Mouse (Mus musculus): ENCODE results near the gene Zswim1. TPM values are rescaled to one million over a fixed set of nuclear protein-coding genes. Genes with fewer than 3 reads are reported as not detected.

The Zswim1 gene
- polyA plus RNA-seq, 1 experiment: 11.8 TPM

GRCm38 (mm10) chr2:164786388-164786885, 36.0 kb upstream of the Zswim1 start:
- no peak for DNase-seq
- 13% methylated on average over 15 of the region's 15 CpGs for WGBS

GRCm38 (mm10) chr2:164787032-164787431, 35.5 kb upstream of the Zswim1 start:
- TF ChIP-seq POLR2A (IDR thresholded peaks at IDR 0.05; ENCODE audit: low read depth, low read length): no peak
- no peak for TF ChIP-seq CTCF (conservative IDR thresholded peaks at IDR 0.05; ENCODE audit: insufficient read depth, insufficient read length, low read depth, low read length)
- H3K27ac ChIP-seq (ENCODE audit: insufficient read depth, low read depth, low read length): 0 out of 2 replicates have a peak overlapping the region, but pooled peaks have one; percentile 73
- 0 out of 2 replicates have a peak, but pooled peaks cover 1% of the 10 kb centered on the region for H3K36me3 ChIP-seq (ENCODE audit: control insufficient read depth, insufficient read depth, low read length)
- no peak for DNase-seq
- H3K27me3 ChIP-seq (replicated peaks; ENCODE audit: control insufficient read depth, insufficient read depth, low read length): no peaks in the 10 kb centered on the region
- WGBS: 71% methylated on average over 3 of the region's 3 CpGs
- H3K4me3 ChIP-seq (ENCODE audit: insufficient read depth, low read depth, low read length): peak overlapping the region; percentile 64
- peaks cover 7% of the 10 kb centered on the region; the same call in 1 of the 2 replicates for H3K4me1 ChIP-seq (ENCODE audit: control insufficient read depth, insufficient read depth, low read length)

More at GRCm38 (mm10) chr2:164786388-164786885, 36.0 kb upstream of the Zswim1 start:
- H3K27me3 ChIP-seq (replicated peaks; ENCODE audit: control insufficient read depth, insufficient read depth, low read length): no peaks in the 10 kb centered on the region
- peaks cover 7% of the 10 kb centered on the region; the same call in 1 of the 2 replicates for H3K4me1 ChIP-seq (ENCODE audit: control insufficient read depth, insufficient read depth, low read length)
- no peak for TF ChIP-seq CTCF (conservative IDR thresholded peaks at IDR 0.05; ENCODE audit: insufficient read depth, insufficient read length, low read depth, low read length)
- TF ChIP-seq POLR2A (IDR thresholded peaks at IDR 0.05; ENCODE audit: low read depth, low read length): no peak
- no peaks in the 10 kb centered on the region for H3K36me3 ChIP-seq (ENCODE audit: control insufficient read depth, insufficient read depth, low read length)
- H3K27ac ChIP-seq (ENCODE audit: insufficient read depth, low read depth, low read length): peak overlapping the region; percentile 73
- H3K4me3 ChIP-seq (ENCODE audit: insufficient read depth, low read depth, low read length): peak overlapping the region; percentile 64

- H3K27me3 ChIP-seq (replicated peaks; ENCODE audit: control insufficient read depth, insufficient read depth, low read length): no peaks in the 10 kb centered on the region
- DNase-seq: no peak
- H3K4me1 ChIP-seq (ENCODE audit: control insufficient read depth, insufficient read depth, low read length): peaks cover 7% of the 10 kb centered on the region; the same call in 1 of the 2 replicates
- no peak overlapping the region for H3K27ac ChIP-seq (ENCODE audit: insufficient read depth, low read depth, low read length)
- no peak for TF ChIP-seq POLR2A (IDR thresholded peaks at IDR 0.05; ENCODE audit: low read depth, low read length)
- 0 out of 2 replicates have a peak, but pooled peaks cover 2% of the 10 kb centered on the region for H3K36me3 ChIP-seq (ENCODE audit: control insufficient read depth, insufficient read depth, low read length)
- H3K4me3 ChIP-seq (ENCODE audit: insufficient read depth, low read depth, low read length): no peak overlapping the region
- WGBS: 54% methylated on average over 10 of the region's 10 CpGs
Observed at GRCm38 (mm10) chr2:164787779-164788178, 34.7 kb upstream of the Zswim1 start.

GRCm38 (mm10) chr2:164788411-164788810, 34.1 kb upstream of the Zswim1 start:
- H3K27me3 ChIP-seq (replicated peaks; ENCODE audit: control insufficient read depth, insufficient read depth, low read length): no peaks in the 10 kb centered on the region
- WGBS: 81% methylated on average over 4 of the region's 4 CpGs
- H3K27ac ChIP-seq (ENCODE audit: insufficient read depth, low read depth, low read length): no peak overlapping the region
- 0 out of 2 replicates have a peak, but pooled peaks cover 2% of the 10 kb centered on the region for H3K36me3 ChIP-seq (ENCODE audit: control insufficient read depth, insufficient read depth, low read length)
- H3K4me3 ChIP-seq (ENCODE audit: insufficient read depth, low read depth, low read length): no peak overlapping the region
- DNase-seq: no peak
- peaks cover 7% of the 10 kb centered on the region; the same call in 1 of the 2 replicates for H3K4me1 ChIP-seq (ENCODE audit: control insufficient read depth, insufficient read depth, low read length)
- TF ChIP-seq POLR2A (IDR thresholded peaks at IDR 0.05; ENCODE audit: low read depth, low read length) (no peak), CTCF (conservative IDR thresholded peaks at IDR 0.05; ENCODE audit: insufficient read depth, insufficient read length, low read depth, low read length) (no peak)

- Histone ChIP-seq H3K4me3 (ENCODE audit: insufficient read depth, low read depth, low read length) (no peak overlapping the region), H3K27me3 (replicated peaks; ENCODE audit: control insufficient read depth, insufficient read depth, low read length) (no peaks in the 10 kb centered on the region), H3K36me3 (ENCODE audit: control insufficient read depth, insufficient read depth, low read length) (0 out of 2 replicates have a peak, but pooled peaks cover 2% of the 10 kb centered on the region), H3K4me1 (ENCODE audit: control insufficient read depth, insufficient read depth, low read length) (no peaks in the 10 kb centered on the region), H3K27ac (ENCODE audit: insufficient read depth, low read depth, low read length) (no peak overlapping the region)
- DNase-seq: peak; percentile 61
- no peak for TF ChIP-seq CTCF (conservative IDR thresholded peaks at IDR 0.05; ENCODE audit: insufficient read depth, insufficient read length, low read depth, low read length)
- no peak for TF ChIP-seq POLR2A (IDR thresholded peaks at IDR 0.05; ENCODE audit: low read depth, low read length)
- WGBS: 50% methylated on average over 4 of the region's 4 CpGs
Observed at GRCm38 (mm10) chr2:164790451-164790850, 32.0 kb upstream of the Zswim1 start.

- 88% methylated on average over 18 of the region's 18 CpGs for whole genome bisulfite sequencing
- Histone ChIP-seq H3K36me3 (ENCODE audit: control insufficient read depth, insufficient read depth, low read length) (0 out of 2 replicates have a peak, but pooled peaks cover 2% of the 10 kb centered on the region), H3K27ac (ENCODE audit: insufficient read depth, low read depth, low read length) (no peak overlapping the region), H3K27me3 (replicated peaks; ENCODE audit: control insufficient read depth, insufficient read depth, low read length) (no peaks in the 10 kb centered on the region), H3K4me1 (ENCODE audit: control insufficient read depth, insufficient read depth, low read length) (no peaks in the 10 kb centered on the region), H3K4me3 (ENCODE audit: insufficient read depth, low read depth, low read length) (no peak overlapping the region)
- TF ChIP-seq POLR2A (IDR thresholded peaks at IDR 0.05; ENCODE audit: low read depth, low read length): no peak
- TF ChIP-seq CTCF (conservative IDR thresholded peaks at IDR 0.05; ENCODE audit: insufficient read depth, insufficient read length, low read depth, low read length): no peak
- no peak for DNase-seq
Observed at GRCm38 (mm10) chr2:164791841-164792261, 30.6 kb upstream of the Zswim1 start.

- Histone ChIP-seq H3K27ac (ENCODE audit: insufficient read depth, low read depth, low read length) (no peak overlapping the region), H3K4me1 (ENCODE audit: control insufficient read depth, insufficient read depth, low read length) (no peaks in the 10 kb centered on the region), H3K36me3 (ENCODE audit: control insufficient read depth, insufficient read depth, low read length) (peaks cover 2% of the 10 kb centered on the region; the same call in 1 of the 2 replicates), H3K4me3 (ENCODE audit: insufficient read depth, low read depth, low read length) (no peak overlapping the region), H3K27me3 (replicated peaks; ENCODE audit: control insufficient read depth, insufficient read depth, low read length) (no peaks in the 10 kb centered on the region)
- DNase-seq: no peak
- 80% methylated on average over 12 of the region's 12 CpGs for WGBS
- TF ChIP-seq CTCF (conservative IDR thresholded peaks at IDR 0.05; ENCODE audit: insufficient read depth, insufficient read length, low read depth, low read length) (no peak), POLR2A (IDR thresholded peaks at IDR 0.05; ENCODE audit: low read depth, low read length) (no peak)
Observed at GRCm38 (mm10) chr2:164792400-164793190, 29.9 kb upstream of the Zswim1 start.
